Mouse (Mus musculus) liver, embryonic 14.5 days (tissue): ENCODE results near the gene Manba. TPM values are rescaled to one million over a fixed set of nuclear protein-coding genes. Genes with fewer than 3 reads are reported as not detected.

Experiments used
- ATAC-seq: fragments of 200-750 bp; cut with Nextera tagmentation; 2 replicates; pipeline ENCODE4 v1.8.0; 2017; ENCODE audit warnings: moderate number of reproducible peaks, mild to moderate bottlenecking, moderate library complexity; ENCODE audit not compliant: insufficient read depth
- DNase-seq, 3 experiments: peaks; one replicate each; pipeline ENCODE4 v3.0.0-alpha.2; 2012 to 2013; ENCODE audit warnings: low read depth in 3 of 3, low spot score in 3 of 3
- H3K27ac ChIP-seq: fragments of 300-500 bp; sonication (generic); 2 replicates; pipeline ENCODE4 v1.5.1; 2014; ENCODE audit warnings: moderate library complexity, mild to moderate bottlenecking, control low read depth, inconsistent platforms
- H3K27me3 ChIP-seq: fragments of 300-500 bp; sonication (generic); 2 replicates; pipeline ENCODE4 v1.6.1; 2014; ENCODE audit warnings: mild to moderate bottlenecking, low read length, moderate library complexity; ENCODE audit not compliant: control insufficient read depth, insufficient read depth
- H3K36me3 ChIP-seq: fragments of 300-500 bp; sonication (generic); replicated peaks from 2 replicates; pipeline ENCODE4 v1.6.1; 2014; ENCODE audit warnings: low read depth; ENCODE audit not compliant: control insufficient read depth, insufficient read depth
- H3K4me1 ChIP-seq, 2 experiments: fragments of 200-500 bp in 1 of 2; fragments of 300-500 bp in 1 of 2; sonication (generic) in 1 of 2; replicated peaks; 2 replicates each; pipeline ENCODE4 v1.6.1; 2012 to 2014; ENCODE audit warnings: antibody characterized with exemption in 1 of 2, inconsistent platforms in 1 of 2, low read length in 1 of 2; ENCODE audit not compliant: control insufficient read depth in 2 of 2, insufficient read depth in 2 of 2
- H3K4me2 ChIP-seq: fragments of 300-500 bp; sonication (generic); 2 replicates; pipeline ENCODE4 v1.6.1; 2014; ENCODE audit warnings: low read depth, mild to moderate bottlenecking, control low read depth, moderate library complexity
- H3K4me3 ChIP-seq, 2 experiments: fragments of 200-500 bp in 1 of 2; fragments of 300-500 bp in 1 of 2; sonication (generic) in 1 of 2; 2 replicates each; pipeline ENCODE4 v1.5.1; 2012 to 2014; ENCODE audit warnings: low read depth in 2 of 2, low read length in 2 of 2, mild to moderate bottlenecking in 2 of 2, control low read depth in 1 of 2, inconsistent platforms in 1 of 2, moderate library complexity in 1 of 2; ENCODE audit not compliant: insufficient read depth in 1 of 2
- H3K9ac ChIP-seq: fragments of 300-500 bp; sonication (generic); replicated peaks from 2 replicates; pipeline ENCODE4 v1.6.1; 2014; ENCODE audit warnings: mild to moderate bottlenecking, control low read depth, moderate library complexity
- H3K9me3 ChIP-seq: fragments of 300-500 bp; sonication (generic); 2 replicates; pipeline ENCODE4 v1.6.1; 2016; ENCODE audit warnings: low read length, mixed read lengths; ENCODE audit not compliant: control insufficient read depth
- CTCF ChIP-seq: IDR thresholded peaks from 2 replicates; pipeline ENCODE4 v1.5.1; 2016; ENCODE audit warnings: antibody characterized with exemption, low read depth, control low read depth
- EP300 ChIP-seq: IDR thresholded peaks from 2 replicates; pipeline ENCODE4 v1.6.1; 2016; ENCODE audit warnings: antibody characterized with exemption, low read depth
- WGBS: fragments of 180-500 bp; shearing (Covaris S2); extraction: QIAGEN DNeasy Blood & Tissue Kit; methylation state at CpG from one replicate; pipeline ENCODE4 v1.1.7; 2014; ENCODE audit not compliant: insufficient replicate concordance; 5-methylcytosine and 5-hydroxymethylcytosine counted together
- polyA plus RNA-seq, 2 experiments: library from polyadenylated mRNA; depleted of rRNA in 1 of 2; stranded (reverse) in 1 of 2; unstranded in 1 of 2; fragments of >200 nt; fragmentation: Nextera tagmentation in 1 of 2; extraction: Ambion mirVana in 1 of 2; gene quantifications; 2 replicates each; pipeline versions ENCODE4 v1.2.1 to v1.2.3; 2012 to 2014

Gene Manba
- polyA plus RNA-seq, 2 experiments, result 2.2 to 4.9 TPM

DNA sequence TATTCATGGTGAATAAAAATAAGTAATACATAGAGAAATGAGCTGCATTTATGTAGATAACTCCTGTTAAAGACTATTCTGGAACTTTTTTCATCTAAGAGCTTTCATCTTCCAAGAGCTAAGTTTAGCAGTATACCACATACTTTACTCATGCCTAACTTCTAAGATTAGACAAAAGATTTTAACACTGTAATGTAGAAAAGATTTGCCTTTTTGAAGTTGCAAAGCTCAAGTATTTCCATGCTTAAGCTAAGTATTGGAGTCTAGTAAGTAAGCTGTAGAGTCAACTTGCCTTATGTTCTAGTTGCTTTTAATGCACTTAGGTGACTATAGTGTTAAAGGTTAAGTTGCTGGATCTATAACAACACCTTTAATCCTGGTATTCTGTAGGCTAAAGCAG, 26.4 kb upstream of the Manba start:
- Histone ChIP-seq H3K4me2 (no peak overlapping the region), H3K27ac (no peak overlapping the region), H3K36me3 (peaks cover 48% of the 10 kb centered on the region), H3K4me3 (no peak overlapping the region), H3K27me3 (no peaks in the 10 kb centered on the region), H3K9ac (no peak overlapping the region), H3K9me3 (no peaks in the 10 kb centered on the region), H3K4me1 (no peaks in the 10 kb centered on the region)
- no peak for TF ChIP-seq EP300
- ATAC-seq (no peak), DNase-seq (no peak)

DNA sequence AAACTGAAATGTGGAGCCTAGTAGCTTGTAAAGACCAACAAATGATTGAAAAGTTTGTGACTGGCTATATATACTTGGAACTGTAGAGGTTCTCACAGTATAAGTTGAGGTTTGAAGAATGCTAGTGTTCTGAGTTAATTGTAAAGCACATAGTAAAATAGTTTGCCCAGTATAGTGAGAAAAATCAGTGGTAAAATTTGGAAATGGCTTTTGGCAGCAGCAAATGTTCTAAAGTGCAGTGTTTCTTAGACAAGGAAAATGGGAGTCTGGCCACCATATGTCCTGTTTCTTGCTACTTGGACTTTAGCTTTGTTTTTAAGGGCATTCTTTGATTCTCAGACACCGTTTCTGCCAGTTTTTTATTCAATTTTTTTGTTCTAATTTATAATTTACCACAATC, 17.0 kb upstream of the Manba start:
- no peak for ATAC-seq
- DNase-seq, result no peak
- Histone ChIP-seq H3K9ac (no peak overlapping the region), H3K4me3 (no peak overlapping the region), H3K9me3 (no peaks in the 10 kb centered on the region), H3K27me3 (no peaks in the 10 kb centered on the region), H3K36me3 (peaks cover 16% of the 10 kb centered on the region), H3K27ac (no peak overlapping the region), H3K4me1 (no peaks in the 10 kb centered on the region; a peak in 1 of 4 replicates), H3K4me2 (no peak overlapping the region)
- WGBS, result 74% methylated on average over 1 of the region's 1 CpGs
- TF ChIP-seq EP300 (no peak), CTCF (no peak)

DNA sequence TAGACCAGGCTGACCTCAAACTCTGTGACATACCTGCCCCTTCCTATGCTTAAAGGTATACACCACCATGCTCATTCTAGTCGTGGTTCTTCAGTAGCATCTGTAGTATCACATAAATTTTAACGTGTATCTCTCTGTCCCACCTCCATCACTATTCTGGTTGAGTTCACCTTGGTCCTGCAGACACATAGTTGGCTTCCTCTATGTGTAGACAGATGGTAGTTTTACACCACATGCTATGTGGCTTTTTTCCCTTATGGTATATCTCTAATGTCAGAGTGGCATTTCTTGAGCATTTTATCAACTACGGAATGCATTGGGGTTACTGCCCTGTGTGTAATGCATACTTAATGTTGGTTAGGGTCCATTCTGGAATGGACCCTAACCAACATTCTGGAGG, 16.3 kb upstream of the Manba start:
- H3K9ac ChIP-seq, result no peak overlapping the region
- no peaks in the 10 kb centered on the region for H3K27me3 ChIP-seq
- TF ChIP-seq CTCF (no peak), EP300 (no peak)
- no peak for DNase-seq
- peak; percentile 23; the same call in 1 of the 2 replicates for ATAC-seq
- H3K27ac ChIP-seq, result no peak overlapping the region
- WGBS, result 37% methylated on average over 3 of the region's 3 CpGs
- H3K36me3 ChIP-seq, result peaks cover 13% of the 10 kb centered on the region
- no peaks in the 10 kb centered on the region for H3K9me3 ChIP-seq
- no peak overlapping the region for H3K4me2 ChIP-seq
- no peaks in the 10 kb centered on the region; a peak in 1 of 4 replicates for H3K4me1 ChIP-seq
- no peak overlapping the region for H3K4me3 ChIP-seq

DNA sequence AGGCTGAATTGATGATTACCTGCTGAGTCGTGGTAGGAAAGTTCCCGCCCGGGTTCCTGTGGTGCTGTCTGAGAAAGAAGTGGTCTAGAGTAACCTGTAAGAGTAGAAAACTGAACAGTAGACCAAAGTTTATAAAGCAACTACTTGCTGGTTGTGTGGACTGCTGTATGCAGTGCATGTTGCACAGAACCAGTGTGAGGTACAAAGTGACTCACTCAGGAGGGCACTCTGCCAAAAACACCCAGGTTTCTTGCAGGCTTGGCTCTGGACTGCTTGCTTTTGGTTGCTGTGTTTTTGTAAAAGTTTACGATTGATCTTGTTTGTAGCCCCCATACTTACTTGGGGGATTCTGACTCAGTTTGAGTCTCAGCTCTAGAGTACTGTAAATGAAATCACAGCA, 15.4 kb upstream of the Manba start:
- Histone ChIP-seq H3K36me3 (peaks cover 6% of the 10 kb centered on the region), H3K27me3 (no peaks in the 10 kb centered on the region), H3K9ac (no peak overlapping the region), H3K4me1 (no peaks in the 10 kb centered on the region; a peak in 1 of 4 replicates), H3K9me3 (no peaks in the 10 kb centered on the region), H3K27ac (no peak overlapping the region), H3K4me3 (no peak overlapping the region), H3K4me2 (no peak overlapping the region)
- no peak for TF ChIP-seq CTCF
- no peak for TF ChIP-seq EP300
- ATAC-seq (no peak), DNase-seq (no peak)
- 41% methylated on average over 4 of the region's 4 CpGs for WGBS

DNA sequence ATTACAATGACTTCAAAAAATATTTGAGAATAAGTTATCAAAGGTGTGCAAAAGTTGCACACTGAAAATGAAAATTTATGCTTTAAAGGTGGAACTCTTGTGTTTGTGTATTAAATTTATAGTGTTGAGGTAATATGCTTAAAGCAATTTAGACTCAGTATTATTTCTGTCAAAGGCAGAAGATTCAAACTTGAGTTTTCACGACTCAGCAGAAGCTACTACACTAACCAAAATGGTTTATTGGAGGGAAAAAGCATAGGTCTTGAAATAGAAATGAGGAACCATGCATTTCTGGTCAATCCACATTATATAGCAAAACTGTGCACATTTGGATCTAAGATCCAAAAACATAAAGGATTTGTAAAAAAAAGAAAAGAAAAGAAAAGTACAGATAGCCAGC, 14.6 kb upstream of the Manba start:
- H3K9ac ChIP-seq, result no peak overlapping the region
- H3K9me3 ChIP-seq, result no peaks in the 10 kb centered on the region
- no peak overlapping the region for H3K4me2 ChIP-seq
- ATAC-seq (no peak), DNase-seq (no peak)
- WGBS, result 38% methylated on average over 1 of the region's 1 CpGs
- no peak overlapping the region for H3K27ac ChIP-seq
- no peaks in the 10 kb centered on the region for H3K27me3 ChIP-seq
- H3K36me3 ChIP-seq, result peaks cover 4% of the 10 kb centered on the region
- TF ChIP-seq EP300, result no peak
- TF ChIP-seq CTCF, result no peak
- H3K4me3 ChIP-seq, result no peak overlapping the region
- H3K4me1 ChIP-seq, result no peaks in the 10 kb centered on the region; a peak in 1 of 4 replicates
